Mouse (Mus musculus): ENCODE data around the gene Gm826.

The Gm826 gene

DNA sequence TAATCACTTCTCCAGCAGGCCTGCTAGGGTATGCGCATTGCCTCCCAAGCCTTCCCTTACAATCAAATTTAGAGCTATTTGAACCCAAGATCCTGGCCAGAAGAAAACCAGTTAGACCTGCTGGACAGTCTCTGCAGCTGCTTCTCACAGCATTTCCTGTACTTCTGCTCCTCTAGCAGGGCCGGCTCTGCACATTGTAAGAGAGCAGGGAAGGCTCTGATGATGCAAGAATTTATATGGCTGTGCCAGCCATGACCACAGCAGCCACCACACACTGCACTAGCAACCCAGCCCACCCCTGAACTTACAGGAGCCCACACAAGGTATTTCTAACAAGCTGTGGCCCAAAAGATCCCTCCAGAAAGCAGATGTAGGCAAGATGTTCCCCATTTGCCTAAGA, 19.6 kb upstream of the Gm826 start:
- no peak for DNase-seq (ENCODE audit: low spot score in 2 of 2)

DNA sequence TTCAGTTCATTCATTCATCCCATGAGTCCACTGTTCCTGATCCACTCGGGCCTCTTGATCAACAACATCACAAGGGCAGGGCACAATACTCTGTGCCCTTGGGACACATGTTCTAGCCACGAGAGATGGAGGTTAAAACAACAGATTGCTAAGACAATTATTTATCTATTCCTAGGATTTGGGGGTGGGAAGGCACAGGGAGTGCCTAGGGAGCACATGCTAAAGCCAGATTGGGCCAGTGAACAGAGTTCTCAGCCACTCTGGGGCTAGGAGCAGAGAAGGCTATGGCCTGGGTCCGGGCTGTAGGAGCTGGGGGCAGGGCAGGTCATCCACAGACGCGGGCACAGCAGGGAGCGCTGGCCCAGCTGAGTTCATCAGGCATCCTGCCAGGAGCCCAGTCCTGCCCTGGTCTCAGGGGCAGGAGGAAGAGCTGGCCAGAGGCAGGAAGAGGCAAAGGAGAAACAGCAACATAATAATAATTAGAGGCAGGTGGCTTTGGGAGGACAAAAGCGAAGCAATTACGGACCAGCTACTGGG, 17.1 kb upstream of the Gm826 start:
- no peak for DNase-seq (ENCODE audit: low spot score in 2 of 2)

DNA sequence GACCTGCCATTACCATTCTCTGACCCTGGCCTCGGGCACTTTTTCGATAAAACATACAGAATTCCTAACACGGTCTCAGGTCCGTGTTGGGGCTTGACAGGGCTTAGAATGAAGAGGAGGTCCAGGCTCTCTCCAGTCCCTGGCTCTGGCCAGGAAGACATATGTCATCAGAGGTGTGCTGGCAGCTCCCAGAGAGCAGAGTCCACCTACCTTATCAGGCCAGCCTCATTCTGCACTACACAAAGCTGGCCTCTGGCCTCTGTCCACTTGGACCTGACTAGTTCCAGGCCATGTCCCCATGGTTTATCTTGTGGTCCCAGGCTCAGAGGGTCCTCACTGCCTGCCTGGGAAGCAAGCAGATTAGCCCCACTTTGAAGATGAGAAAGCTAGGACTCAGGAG, 15.6 kb upstream of the Gm826 start:
- no peak for DNase-seq (ENCODE audit: low spot score in 2 of 2)

DNA sequence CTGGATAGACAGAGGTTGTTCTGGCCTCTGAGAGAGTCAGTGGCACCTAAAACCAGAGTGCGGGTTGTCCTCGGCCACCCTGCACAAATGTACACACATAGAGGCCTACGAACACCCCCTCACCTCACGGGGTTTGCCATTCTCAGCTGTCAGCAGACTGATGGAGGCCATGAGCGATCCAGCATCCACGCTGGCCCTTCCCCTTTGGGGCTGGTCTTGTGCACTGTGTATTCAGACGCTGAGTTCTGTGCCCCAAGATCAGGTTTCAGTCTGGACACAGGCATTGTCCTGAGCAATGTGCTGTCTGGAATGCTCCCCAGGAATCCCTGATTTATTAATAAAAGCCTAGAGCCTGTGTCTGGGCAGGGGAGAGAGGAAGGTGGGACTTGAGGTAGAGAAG, 14.8 kb upstream of the Gm826 start:
- no peak for DNase-seq (ENCODE audit: low spot score in 2 of 2)

DNA sequence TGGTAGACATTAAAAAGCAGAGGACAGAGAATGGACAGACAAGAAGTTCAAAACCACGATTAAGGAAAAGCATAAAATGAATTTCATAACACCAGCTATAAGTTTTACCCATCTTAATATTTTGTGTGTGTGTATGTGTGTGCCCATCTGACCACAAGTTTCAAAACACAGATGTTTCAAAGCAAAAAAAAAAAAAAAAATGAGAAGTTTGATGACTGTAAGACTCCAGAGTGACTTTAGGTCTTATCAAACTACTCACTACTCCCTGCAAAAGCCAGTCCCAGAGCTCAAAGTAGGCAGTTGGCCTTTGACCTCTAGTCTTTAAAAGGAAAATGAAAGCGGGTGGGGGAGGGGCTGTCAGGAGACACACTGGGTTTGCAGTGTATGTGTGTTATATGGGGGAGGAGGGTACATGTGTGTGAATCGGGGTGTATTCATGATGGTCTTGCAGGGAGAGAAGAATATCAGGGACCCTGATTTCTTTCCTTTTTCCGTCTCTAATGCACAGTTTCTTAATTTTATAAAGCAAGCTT, 14.2 kb upstream of the Gm826 start:
- DNase-seq (ENCODE audit: low spot score in 2 of 2), result no peak

DNA sequence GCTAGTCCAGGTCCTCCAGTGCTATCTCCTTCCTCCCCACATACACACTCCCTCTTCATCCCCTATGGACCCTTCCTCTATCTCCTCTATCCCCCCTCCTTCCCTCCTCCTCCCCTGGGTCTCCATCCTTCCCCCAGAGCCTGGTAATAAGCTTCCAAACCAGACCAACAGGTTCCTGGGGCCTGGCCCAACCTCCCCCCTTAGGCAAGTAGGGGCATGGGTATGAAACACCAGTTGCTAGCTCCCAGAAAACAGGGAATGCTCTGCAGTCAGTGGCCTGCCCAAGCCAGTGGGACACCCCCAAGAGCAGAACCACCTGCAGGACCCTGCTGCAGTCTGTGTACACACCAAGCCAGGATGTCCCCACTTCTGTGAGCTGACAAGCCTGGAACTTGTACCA, 11.7 kb upstream of the Gm826 start:
- DNase-seq (ENCODE audit: low spot score in 2 of 2), result no peak

DNA sequence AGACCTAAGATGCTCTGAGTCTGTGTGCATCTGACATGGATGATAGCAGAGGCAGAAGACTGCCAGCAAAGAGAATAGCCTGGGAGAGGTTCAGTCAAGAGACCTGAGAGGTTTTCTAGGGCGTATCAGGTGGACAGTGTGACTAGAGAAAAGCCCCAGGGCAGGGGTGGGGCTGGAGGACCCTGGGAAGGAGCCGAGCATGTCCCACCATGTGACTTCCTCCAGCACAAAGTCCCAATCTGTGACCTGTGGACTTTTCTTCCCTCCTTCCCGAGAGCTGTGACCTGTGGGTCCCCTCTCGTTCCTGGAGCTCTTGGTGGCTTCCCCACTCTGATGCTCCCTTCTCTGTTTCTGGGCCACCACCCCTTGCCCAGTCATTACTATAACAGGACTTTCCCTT, 6.2 kb upstream of the Gm826 start:
- DNase-seq (ENCODE audit: low spot score in 2 of 2), result no peak

DNA sequence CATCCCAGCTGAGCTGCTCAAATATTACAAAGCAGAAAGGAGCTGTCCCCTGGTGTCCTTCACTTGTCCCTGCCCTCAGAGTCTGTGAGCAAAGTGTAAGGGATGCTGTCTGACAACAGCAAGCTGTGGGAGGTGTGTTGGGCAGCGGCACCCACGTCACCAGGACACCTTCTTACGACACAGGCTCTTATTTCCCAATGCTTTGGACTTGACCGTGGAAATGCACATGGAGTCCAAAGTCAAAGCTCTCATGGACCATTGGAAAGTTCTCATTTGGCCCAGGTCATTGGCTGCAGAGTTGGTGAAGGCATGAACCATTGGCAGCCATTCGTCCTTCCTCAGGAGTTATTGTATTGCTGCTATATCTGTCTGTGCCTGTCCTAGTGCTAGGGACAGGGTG, 5.6 kb upstream of the Gm826 start:
- DNase-seq (ENCODE audit: low spot score in 2 of 2), result no peak

DNA sequence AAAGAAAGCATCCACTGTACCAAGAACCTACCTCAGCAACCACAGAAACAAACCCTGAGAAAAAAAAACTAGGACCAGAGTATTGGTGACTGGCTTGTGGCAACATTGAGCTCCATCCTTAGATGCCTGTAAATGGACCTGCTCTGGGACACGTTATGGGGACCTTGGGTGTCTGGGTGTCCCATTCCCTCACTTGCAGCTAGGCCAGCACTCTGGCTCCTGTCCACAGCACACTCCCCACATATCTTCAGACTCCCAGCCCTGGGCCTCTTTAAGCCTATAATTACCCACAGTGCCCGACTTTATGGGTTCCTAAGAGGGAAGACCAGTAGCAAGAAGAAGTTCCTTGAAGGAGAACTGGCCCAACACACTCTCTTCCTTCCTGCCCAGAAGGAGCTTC, 2.1 kb upstream of the Gm826 start:
- DNase-seq (ENCODE audit: low spot score in 2 of 2), result no peak

DNA sequence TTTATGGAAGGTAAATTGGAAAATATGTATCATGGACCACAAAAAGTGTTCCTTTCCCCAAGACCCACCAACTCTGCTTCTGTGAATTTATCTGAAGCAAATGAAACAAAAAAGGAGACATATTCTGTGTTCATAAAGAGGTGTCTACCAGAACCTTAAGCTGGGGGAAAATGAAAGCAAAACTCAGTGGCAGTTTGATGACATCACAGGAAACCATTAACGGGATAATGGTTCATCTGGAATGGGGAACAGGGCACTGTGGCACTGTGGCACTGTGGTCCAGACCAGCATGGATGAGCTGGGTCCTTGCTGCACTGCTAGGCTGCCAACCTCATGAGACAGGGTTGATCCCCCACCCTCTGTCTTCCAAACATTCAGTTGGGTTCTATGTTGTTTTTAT, 1.1 kb upstream of the Gm826 start:
- DNase-seq (ENCODE audit: low spot score in 2 of 2), result peak in 1 of 2 experiments; percentile 26

DNA sequence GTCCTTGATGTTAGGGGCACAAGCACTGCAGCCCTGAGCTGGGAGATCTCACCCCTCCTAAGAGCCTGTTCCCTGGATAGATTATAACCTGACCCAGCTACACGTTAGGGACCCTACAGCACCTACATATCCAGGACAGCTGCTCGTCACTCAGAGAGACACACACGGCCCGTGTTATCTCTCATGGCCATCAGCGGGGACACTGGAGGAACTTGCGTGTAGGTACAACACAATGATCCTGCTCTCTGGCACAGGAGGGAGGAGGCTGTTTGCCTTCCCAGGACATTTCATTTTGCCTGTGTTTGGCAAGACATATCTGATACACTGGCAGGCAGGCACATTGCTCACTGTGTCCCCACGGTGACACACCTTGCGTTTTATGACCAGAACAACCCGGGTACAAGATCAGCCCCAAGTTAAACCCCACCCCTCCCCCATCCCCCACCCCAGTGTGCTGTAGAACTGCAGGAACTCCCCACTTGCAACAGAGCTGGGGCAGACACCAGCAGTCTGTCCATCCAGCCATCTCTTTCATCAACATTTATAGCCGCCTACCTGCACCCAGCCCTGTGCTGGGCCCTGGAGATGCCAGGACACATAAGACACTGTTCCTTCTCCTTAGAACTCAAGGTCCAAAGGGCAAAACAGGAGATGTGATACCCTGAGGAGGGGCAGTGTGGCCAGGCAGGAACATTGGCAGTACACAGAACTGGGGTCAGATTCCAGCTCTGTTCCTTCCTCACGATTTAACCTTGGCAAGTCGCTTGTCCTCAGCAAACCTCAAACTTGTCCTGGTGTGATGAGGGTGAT, 1.2 kb downstream of the Gm826 start:
- no peak for DNase-seq (ENCODE audit: low spot score in 2 of 2)

DNA sequence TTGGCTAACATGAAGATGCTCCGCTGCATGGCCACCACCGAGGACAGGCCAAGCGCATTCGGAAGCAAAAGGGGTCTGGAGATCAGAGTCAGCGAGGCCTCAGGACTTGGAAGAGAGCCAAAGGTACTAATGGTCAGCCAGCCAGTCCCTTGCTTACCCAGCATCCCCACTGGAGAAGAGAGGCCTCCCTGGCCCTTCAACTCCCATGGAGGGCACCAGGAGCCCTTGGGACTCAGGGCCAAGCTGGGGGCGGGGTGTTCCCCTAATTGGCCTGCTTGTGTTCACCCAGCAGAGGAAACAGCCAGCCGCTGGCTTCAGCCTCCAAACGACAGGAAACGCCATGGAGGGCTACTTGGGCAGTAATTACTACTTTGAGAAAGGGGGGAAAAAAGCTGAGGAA, 5.1 kb downstream of the Gm826 start:
- no peak for DNase-seq (ENCODE audit: low spot score in 2 of 2)

DNA sequence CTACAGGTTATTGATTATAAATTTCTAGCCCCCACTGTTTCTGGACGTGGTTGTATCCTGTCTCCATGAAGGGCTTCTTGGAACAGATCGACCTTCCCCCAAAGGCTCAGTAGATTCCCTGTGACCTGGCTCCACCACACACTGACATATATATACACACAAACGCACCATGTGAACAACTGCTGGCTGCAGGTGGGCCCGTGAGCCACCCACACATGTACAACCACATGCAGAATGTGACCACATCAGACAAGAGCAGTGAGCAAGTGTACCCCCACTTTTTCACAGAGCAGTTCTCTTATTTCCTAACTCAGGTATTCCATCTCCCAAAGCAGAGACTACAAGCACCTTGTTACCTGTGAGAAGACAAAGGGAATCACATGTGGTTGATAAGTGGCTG, 6.2 kb downstream of the Gm826 start:
- no peak for DNase-seq (ENCODE audit: low spot score in 2 of 2)

DNA sequence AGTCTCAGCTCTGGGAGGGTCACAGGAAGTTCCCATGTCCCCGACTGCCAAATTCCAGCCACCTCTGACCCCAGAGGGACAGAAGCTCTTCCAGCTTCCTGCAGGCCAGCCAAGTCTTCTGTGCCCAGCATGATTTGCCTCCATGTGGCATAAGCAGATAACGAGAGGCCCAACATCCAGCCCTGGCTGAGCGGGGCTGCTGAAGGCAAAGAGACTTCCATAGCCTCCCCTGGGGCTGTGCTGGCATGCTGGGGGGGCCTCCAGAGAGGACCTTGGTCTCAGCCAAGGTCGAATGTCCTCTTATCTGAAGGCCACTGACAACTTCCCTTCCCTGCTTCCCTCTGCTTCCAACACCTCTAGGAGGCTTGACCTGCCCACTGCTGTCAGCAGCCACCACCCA, 6.8 kb downstream of the Gm826 start:
- DNase-seq (ENCODE audit: low spot score in 2 of 2), result peak; percentile 55 to 68

DNA sequence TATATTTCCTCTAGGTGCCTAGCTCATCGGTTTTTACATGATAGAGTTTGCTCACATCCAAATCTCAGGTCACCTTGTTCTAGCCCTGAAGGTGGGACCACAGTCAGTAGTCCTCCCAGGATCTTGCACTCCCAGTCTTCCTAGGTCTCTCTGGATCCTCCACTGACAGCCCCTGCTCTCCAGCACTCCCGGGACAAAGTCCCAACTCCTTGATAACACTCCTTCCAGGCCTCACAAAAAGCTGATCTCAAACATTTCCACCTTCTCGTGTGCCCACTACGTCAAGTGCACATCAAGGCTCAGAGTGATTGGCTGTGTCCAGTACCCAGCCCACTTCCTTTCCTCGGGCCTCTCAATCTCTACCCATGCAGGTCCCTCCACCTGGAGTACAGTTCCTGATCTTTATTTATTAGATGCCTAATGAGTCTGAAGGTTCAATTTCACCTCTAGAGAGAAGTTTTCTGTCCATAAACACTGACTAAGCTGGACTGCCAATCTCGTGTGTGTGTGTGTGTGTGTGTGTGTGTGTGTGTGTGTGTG, 8.8 kb downstream of the Gm826 start:
- DNase-seq (ENCODE audit: low spot score in 2 of 2), result no peak

DNA sequence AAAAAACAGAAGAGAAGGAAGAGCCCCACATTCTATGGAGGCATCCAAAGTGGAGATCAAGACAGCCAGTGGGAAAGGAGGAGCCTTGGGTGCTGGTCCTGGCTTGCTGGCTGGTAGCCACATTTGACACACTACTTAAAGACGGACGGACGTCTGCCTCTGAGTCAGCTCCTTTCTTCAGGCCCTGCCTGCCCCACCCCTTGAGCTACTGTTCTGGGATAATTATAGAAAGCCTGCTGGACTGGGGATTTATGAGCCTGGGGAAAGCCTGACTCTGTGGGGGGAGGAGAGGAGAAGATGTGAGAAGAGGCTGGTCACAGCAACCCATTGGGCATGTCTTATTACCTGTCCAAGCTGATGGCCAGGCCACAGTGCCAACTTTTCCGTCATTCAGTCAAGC, 12.1 kb downstream of the Gm826 start:
- peak; percentile 24 to 38 for DNase-seq (ENCODE audit: low spot score in 2 of 2)

DNA sequence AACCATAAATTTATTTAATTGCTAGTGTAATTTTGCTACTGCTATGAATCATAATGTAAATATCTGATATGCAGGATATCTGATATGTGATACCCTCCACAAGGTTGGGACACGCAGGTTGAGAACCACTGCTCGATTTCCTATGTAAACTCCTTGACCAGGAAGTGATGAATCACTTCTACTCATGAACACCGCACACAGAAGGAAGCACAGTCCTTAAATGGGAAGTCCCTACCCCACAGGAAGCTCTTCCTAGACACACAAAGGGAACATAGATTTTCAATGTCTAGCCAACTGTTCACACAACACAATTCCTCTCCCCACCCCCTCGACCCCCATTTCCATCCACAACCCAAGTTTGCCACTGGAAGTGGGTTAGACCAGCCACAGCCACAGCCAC, 15.7 kb downstream of the Gm826 start:
- no peak for DNase-seq (ENCODE audit: low spot score in 2 of 2)

DNA sequence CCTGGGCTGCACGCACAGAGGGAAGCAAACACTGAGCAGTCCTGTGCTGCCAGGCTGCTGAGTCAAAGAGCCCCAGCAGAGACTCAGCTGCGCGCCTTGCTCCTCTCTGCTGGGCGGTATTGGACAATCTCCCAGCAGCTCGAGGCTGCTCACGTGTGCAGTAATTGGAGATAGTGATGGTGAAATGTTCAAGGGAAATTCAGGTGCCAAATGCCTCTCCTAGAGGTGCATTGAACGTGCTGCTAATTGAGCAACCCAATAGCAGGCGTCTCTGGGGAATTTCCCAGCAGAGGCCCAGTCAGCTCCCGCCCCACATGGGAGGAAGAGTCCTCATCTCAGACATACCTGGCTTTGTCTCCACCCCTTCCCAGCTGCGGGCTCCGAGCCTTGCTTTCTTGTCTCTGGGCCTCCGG, 20.4 kb downstream of the Gm826 start:
- no peak for DNase-seq (ENCODE audit: low spot score in 2 of 2)

DNA sequence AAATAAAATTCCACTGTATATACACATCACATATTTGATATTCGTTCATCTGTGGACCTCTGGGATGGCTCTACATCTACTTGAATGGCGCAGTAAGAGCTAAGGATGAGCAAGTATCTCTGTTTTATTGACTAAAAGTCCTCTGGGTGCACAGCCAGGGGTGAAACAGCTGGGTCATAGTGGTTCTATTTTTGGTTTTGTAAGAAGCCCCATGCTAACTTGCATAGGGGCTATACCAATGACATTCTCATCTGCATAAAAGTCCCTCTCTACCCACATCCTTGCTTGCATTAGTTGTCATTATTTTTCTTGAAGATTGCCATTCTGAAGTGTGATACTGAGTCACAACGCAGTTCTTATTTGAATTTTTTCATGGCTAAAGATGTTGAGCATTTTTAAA, 28.9 kb downstream of the Gm826 start:
- no peak for DNase-seq (ENCODE audit: low spot score in 2 of 2)

DNA sequence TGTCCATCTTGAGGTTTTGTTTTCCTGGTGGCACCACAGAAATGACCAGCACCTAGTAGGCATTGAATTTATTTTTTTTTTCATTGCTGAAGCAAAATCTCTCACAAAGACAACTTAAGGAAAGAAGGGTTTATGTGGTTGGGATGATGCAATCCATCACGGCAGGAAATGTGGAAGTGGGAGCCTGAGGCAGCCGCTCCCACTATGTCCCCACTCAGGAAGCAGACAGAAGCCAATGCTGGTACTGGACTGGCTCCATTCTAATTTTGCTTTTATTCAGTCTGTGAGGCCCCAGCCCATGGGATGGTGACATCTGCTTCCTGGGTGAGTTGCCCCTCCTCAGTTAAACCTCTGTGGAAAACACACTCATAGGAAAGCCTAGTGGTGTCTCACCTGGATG, 30.0 kb downstream of the Gm826 start:
- DNase-seq (ENCODE audit: low spot score in 2 of 2), result no peak

DNA sequence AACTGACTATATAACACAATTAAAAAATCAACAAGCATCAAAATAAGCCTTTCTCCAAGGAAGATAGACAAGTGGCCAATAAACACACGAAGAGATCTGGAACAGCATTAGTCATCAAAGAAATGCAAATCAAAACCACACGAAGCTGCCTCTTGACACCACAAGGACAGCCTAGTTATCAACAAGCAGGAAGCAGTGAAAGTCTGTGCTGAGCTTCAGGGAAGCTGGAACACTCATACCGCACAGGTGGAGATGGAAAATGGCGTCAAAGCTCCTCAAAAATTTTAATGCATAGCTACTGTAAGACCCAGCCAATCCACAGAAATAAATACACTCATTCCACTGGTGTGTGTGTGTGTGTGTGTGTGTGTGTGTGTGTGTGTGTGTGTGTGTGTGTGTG, 31.9 kb downstream of the Gm826 start:
- DNase-seq (ENCODE audit: low spot score in 2 of 2), result no peak

DNA sequence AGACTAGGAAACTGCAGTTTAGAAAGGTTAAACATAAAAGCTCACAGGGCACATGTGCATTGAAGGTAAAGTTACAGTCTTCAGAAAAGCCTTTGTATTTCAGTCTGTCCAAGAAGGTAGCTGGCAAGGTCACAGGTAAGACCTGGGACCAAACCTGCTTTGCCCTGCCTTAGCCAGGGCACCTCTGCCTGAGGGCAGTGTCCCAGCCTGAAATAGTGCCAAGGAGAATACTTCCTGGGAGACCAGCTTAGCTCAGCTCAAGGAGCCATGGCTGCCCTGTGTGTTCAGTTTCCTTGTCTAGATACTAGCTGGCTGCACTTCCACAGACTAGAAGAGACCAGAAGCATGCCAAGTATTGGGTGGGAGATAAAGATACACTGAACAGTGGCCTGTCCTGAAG, 35.4 kb downstream of the Gm826 start:
- no peak for DNase-seq (ENCODE audit: low spot score in 2 of 2)

DNA sequence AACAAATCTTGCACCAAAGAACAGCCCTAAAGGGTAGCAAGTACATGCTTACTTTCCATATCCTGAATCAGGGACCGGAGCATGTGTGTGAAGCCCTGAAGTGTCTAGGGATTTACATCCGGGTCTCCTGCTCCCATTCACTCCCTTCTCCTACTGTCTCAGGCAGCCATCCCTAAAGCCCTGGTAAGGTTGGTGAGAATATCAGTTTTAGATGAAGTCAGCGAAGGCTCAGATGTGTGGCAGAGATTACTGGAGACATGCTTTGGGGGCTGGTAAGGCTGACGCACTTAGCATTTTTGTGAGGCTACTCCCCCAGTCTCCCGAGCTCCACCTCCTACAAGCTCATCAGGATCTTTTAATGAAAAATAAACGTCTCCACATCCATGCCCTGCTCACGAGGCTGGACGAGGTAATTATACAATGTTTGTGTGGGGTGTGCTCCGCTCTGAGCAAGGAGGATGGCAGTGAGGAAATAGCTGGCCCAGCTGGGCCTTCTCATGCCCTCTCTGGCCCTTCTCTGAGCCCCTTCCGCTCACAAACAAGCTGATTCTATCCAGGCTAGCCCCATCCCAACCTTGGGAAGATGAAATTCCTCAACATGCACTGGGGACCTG, 45.3 kb downstream of the Gm826 start:
- DNase-seq (ENCODE audit: low spot score in 2 of 2), result no peak

All from heart, adult 9 months (tissue).